Mouse (Mus musculus) limb, embryonic 13.5 days (tissue): ENCODE data around the gene Csk. TPM values are rescaled to one million over a fixed set of nuclear protein-coding genes. Genes with fewer than 3 reads are reported as not detected.
A peak's percentile ranks its signal among the peaks of the same experiment; 100 is the strongest.

Source experiments
- ATAC-seq: fragments of 200-750 bp; cut with Nextera tagmentation; 2 replicates; pipeline ENCODE4 v1.8.0; 2017; ENCODE audit warnings: low read depth, moderate number of reproducible peaks, moderate TSS enrichment; ENCODE audit not compliant: low FRiP score
- H3K27ac ChIP-seq: fragments of 300-500 bp; sonication (generic); 2 replicates; pipeline ENCODE4 v1.5.1; 2015; ENCODE audit warnings: inconsistent platforms, mild to moderate bottlenecking, moderate library complexity
- H3K27me3 ChIP-seq: fragments of 300-500 bp; sonication (generic); 2 replicates; pipeline ENCODE4 v1.6.1; 2015; ENCODE audit warnings: mild to moderate bottlenecking, inconsistent platforms
- H3K36me3 ChIP-seq: fragments of 300-500 bp; sonication (generic); 2 replicates; pipeline ENCODE4 v1.6.1; 2015; ENCODE audit warnings: inconsistent platforms, mild to moderate bottlenecking, moderate library complexity
- H3K4me1 ChIP-seq: fragments of 300-500 bp; sonication (generic); 2 replicates; pipeline ENCODE4 v1.6.1; 2015; ENCODE audit warnings: inconsistent platforms
- H3K4me2 ChIP-seq: fragments of 300-500 bp; sonication (generic); replicated peaks from 2 replicates; pipeline ENCODE4 v1.6.1; 2015; ENCODE audit warnings: inconsistent platforms, mild to moderate bottlenecking, moderate library complexity
- H3K4me3 ChIP-seq: fragments of 300-500 bp; sonication (generic); 2 replicates; pipeline ENCODE4 v1.5.1; 2015; ENCODE audit warnings: moderate library complexity, mild to moderate bottlenecking, inconsistent platforms
- H3K9ac ChIP-seq: fragments of 300-500 bp; sonication (generic); 2 replicates; pipeline ENCODE4 v1.6.1; 2015; ENCODE audit warnings: mild to moderate bottlenecking, inconsistent platforms
- H3K9me3 ChIP-seq: fragments of 300-500 bp; sonication (generic); 2 replicates; pipeline ENCODE4 v1.6.1; 2016; ENCODE audit warnings: inconsistent platforms
- WGBS: fragments of 180-500 bp; shearing (Covaris S2); methylation state at CpG from one replicate; pipeline ENCODE4 v1.1.7; 2015; 5-methylcytosine and 5-hydroxymethylcytosine counted together
- polyA plus RNA-seq: library from polyadenylated mRNA; unstranded; fragments of >200 nt; fragmentation: Nextera tagmentation; extraction: Ambion mirVana; gene quantifications from 2 replicates; pipeline ENCODE4 v1.2.1, GENCODE M21; 2015

Csk gene
- polyA plus RNA-seq, 1 experiment from 2014 or later = 32.7 TPM

DNA sequence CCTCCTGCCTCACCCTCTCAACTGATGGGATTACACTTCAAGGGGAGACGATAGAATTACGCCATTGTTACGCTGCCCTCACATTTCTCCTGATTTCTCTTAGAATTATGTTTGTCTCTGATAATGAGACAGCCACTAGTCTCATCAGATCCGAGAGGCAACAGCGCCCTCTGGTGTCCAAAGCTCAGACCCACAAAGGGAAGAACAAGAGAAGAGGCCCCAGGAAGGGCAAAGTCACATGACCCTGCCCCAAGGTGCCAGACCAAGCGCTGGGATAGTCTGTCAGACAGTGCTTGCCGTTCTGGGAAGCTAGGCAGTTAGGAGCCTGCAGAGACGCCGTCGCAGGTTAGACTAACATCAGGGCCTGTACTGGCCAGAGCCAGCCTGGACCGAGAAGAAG is 2.3 kb upstream of the Csk start:
- Histone ChIP-seq H3K4me2 (peak overlapping the region; percentile 60), H3K9me3 (no peaks in the 10 kb centered on the region), H3K27ac (no peak overlapping the region), H3K4me1 (peaks cover 6% of the 10 kb centered on the region), H3K4me3 (peak overlapping the region; percentile 18; the same call in 1 of the 2 replicates), H3K27me3 (peaks cover 27% of the 10 kb centered on the region), H3K9ac (peak overlapping the region; percentile 54), H3K36me3 (no peaks in the 10 kb centered on the region)
- WGBS = under 1% methylated on average over 11 of the region's 11 CpGs
- ATAC-seq = peak; percentile 84

DNA sequence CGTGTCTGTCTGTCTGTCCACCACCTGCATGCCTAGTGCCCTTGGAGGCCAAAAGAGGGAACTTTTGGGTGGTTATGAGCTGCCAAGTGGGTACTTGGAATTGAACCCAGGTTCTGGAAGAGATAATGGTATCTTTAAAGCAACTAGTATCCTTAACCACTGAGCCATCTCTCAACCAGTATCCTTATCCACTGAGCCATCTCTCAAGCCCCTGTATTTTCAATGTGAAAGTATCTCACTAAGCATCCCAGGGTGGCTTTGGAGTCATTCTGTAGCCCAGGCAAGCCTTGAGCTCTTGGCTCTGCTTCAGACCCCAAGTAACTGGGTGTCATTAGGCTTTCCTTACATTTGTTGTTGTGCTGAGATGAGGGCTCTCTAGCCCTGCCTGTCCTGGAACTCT is 1.5 kb upstream of the Csk start:
- Histone ChIP-seq H3K36me3 (no peaks in the 10 kb centered on the region), H3K4me3 (no peak overlapping the region), H3K4me2 (no peak overlapping the region), H3K27me3 (peaks cover 27% of the 10 kb centered on the region), H3K9me3 (no peaks in the 10 kb centered on the region), H3K4me1 (peaks cover 11% of the 10 kb centered on the region), H3K27ac (no peak overlapping the region), H3K9ac (no peak overlapping the region)
- no peak for ATAC-seq
- WGBS = 89% methylated on average over 1 of the region's 1 CpGs

DNA sequence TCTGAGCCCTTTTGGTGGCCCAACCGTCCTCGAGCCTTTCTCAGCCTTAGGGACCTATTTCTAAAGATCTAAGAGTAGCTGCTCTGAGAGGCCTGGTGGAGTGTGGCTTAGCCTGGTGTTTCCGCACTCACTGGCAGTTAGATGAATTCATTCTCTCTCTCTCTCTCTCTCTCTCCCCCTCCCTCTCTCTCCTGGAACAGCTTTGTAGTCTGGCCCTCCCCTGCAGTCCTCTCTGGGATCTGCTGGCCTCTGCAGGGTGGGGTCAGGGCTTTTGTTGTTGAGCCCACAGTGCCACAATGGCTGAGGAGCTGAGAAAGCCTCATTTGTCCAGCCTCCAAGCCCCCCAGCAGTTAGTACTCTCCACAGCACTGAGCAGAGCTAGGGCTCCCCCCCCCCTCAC is 576 bp downstream of the Csk start:
- H3K27me3 ChIP-seq = peaks cover 27% of the 10 kb centered on the region
- no peaks in the 10 kb centered on the region for H3K9me3 ChIP-seq
- WGBS = 44% methylated on average over 3 of the region's 3 CpGs
- H3K36me3 ChIP-seq = no peaks in the 10 kb centered on the region
- no peak overlapping the region for H3K4me2 ChIP-seq
- ATAC-seq = no peak
- no peak overlapping the region for H3K9ac ChIP-seq
- H3K4me1 ChIP-seq = peaks cover 11% of the 10 kb centered on the region
- H3K27ac ChIP-seq = no peak overlapping the region
- H3K4me3 ChIP-seq = no peak overlapping the region

DNA sequence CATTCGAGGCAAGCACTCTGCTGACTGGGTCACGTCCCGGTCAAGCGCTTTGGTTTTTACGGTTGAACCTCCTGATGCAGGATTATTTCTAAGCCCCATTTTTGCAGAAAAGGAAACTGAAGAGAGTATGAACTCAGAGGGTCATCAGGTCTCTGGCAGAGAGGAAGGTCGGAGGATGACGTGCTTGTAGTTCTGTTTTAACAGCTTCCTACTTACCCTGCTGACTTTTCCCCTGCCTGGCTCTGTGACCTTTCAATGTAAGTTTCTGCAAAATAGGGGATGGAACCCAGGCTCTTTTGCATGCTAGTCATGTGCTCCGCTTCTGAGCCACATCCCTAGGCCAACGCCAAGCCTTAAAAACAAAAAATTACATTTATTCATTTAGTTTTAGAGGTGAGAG is 1.1 kb downstream of the Csk start:
- H3K27me3 ChIP-seq = peaks cover 27% of the 10 kb centered on the region
- H3K4me2 ChIP-seq = no peak overlapping the region
- no peaks in the 10 kb centered on the region for H3K36me3 ChIP-seq
- H3K4me1 ChIP-seq = peaks cover 11% of the 10 kb centered on the region
- H3K9me3 ChIP-seq = no peaks in the 10 kb centered on the region
- no peak overlapping the region for H3K27ac ChIP-seq
- no peak overlapping the region for H3K9ac ChIP-seq
- H3K4me3 ChIP-seq = no peak overlapping the region
- 73% methylated on average over 9 of the region's 9 CpGs for WGBS
- no peak for ATAC-seq

DNA sequence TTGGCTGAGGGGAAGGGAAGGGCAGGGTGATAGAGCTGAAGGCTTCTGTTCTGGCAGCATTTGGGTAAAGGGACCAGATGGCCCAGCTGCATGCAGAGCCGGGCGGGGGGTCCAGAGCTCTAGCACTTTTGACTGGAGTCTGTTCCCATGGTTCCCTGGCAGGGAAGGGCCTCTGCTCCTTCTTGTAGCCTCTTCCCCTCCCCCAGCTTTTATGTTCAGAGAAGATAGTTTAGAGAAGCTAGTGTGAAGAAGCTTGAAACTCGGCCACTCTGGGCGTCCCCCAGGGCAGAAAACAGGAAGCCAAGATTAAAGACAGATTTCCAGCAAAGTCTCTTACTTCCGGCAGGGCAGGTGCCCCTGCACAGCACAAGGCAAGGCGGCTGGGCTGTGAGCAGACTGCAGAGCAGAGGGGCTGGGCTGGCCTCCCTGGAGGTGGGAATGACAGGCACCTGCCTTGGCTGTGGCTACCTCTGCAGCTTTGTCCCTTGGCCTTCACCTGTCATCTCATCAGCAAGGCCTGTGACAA is 2.6 kb downstream of the Csk start:
- Histone ChIP-seq H3K4me1 (peaks cover 11% of the 10 kb centered on the region), H3K4me3 (no peak overlapping the region), H3K9ac (no peak overlapping the region), H3K27me3 (peaks cover 27% of the 10 kb centered on the region), H3K9me3 (no peaks in the 10 kb centered on the region), H3K36me3 (no peaks in the 10 kb centered on the region), H3K4me2 (no peak overlapping the region), H3K27ac (no peak overlapping the region)
- 4% methylated on average over 6 of the region's 6 CpGs for WGBS
- no peak for ATAC-seq

DNA sequence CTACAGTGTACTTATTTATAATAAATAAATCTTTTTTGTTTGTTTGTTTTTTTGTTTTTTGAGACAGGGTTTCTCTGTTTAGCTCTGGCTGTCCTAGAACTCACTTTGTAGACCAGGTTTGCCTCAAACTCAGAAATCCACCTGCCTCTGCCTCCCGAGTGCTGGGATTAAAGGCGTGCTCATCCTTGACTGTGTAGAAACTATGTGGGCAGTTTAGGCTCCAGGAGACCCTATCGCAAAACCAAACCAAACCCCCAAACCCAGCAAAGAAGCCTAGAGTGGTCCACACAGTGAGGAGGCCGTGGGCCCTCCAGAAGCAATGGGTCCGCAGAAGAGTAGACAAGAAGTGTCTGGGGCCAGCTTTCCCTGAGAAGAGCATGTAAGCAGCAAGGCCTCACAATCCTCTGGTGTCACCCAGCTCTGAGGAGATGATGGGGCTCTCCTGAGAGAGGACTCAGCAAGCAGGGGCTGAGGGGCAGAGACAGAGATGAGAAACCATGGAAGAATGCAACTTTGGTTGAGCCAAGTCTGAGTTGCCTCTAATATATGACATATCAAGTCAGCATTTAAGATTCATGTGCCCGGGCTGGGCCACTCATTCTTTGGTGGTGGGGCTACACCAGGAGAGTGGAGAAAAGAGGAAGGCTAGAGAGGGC is 3.2 kb downstream of the Csk start:
- Histone ChIP-seq H3K4me1 (peaks cover 11% of the 10 kb centered on the region), H3K4me2 (no peak overlapping the region), H3K4me3 (no peak overlapping the region), H3K9ac (no peak overlapping the region), H3K36me3 (no peaks in the 10 kb centered on the region), H3K27ac (no peak overlapping the region), H3K27me3 (peaks cover 27% of the 10 kb centered on the region), H3K9me3 (no peaks in the 10 kb centered on the region)
- ATAC-seq = no peak
- WGBS = 89% methylated on average over 6 of the region's 6 CpGs

DNA sequence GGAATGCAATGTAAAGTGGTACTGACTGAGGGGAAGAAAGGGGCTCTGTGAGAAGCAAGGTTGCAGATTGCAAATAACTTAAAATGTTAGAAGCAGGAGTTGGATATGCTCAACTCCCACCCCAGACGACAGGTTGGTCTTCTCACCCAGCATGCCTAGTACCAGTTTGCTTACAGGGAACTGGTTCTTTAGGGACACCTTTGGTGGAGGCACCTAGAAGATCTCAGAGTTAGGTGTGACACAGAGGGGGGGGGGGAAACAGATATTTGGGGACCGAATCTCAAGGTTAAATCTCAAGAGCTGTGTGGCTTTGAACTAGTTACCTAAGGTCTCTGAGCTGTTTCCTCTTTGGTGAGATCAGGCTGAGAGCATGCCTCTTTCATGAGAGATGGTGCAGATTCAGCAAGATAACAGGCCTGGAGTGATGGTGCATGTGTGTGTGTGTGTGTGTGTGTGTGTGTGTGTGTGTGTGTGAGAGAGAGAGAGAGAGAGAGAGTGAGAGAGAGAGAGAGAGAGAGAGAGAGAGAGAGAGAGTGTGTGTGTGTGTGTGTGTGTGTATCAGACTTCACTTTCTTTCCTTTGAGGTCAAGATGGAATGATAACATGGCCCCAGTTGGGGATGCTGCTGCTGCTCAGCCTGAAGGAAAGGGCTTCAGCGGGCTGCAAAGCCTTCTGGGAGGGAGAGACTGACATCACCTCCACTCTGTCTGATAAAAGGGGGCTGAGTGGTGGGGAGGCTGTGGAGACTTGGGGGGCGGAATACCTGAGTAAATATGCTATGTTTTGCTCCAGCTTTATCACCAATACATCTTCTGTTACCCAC is 5.9 kb downstream of the Csk start:
- no peak for ATAC-seq

DNA sequence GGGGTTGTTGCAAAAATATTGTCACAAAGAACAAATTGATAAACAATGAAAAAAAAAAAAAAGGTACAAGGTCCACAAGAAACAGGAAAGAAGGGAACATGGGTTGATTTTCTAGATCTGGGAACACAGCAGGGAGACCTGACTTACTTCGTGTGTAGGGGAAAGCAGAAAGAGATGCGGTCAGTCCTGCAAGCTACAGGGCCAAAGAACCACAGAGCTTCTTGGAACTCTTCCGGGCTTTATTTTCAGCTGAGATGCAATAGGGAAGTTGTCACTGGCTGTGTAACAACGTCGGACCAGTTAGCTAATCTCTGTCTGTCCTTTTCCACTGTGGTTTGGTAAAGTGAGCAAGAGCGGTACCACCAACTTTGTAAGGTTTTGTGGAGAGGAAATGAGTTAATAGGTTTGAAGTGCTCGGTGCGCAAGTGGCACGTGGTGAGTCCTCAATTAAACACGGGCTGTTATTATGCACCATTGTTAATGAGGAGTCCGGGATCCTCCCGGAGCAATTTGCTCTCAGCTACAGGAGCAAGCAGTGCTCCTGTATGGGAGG is 6.8 kb downstream of the Csk start:
- ATAC-seq = no peak
- peaks cover 40% of the 10 kb centered on the region for H3K4me1 ChIP-seq
- H3K9ac ChIP-seq = no peak overlapping the region

More for the DNA sequence above, 5.9 kb downstream of the Csk start:
- Histone ChIP-seq H3K27ac (no peak overlapping the region), H3K9ac (no peak overlapping the region), H3K4me3 (no peak overlapping the region), H3K9me3 (no peaks in the 10 kb centered on the region), H3K36me3 (no peaks in the 10 kb centered on the region; the same call in 1 of the 2 replicates), H3K4me1 (peaks cover 31% of the 10 kb centered on the region), H3K4me2 (no peak overlapping the region), H3K27me3 (0 out of 2 replicates have a peak, but pooled peaks cover under 1% of the 10 kb centered on the region)
- 71% methylated on average over 4 of the region's 4 CpGs for WGBS

DNA sequence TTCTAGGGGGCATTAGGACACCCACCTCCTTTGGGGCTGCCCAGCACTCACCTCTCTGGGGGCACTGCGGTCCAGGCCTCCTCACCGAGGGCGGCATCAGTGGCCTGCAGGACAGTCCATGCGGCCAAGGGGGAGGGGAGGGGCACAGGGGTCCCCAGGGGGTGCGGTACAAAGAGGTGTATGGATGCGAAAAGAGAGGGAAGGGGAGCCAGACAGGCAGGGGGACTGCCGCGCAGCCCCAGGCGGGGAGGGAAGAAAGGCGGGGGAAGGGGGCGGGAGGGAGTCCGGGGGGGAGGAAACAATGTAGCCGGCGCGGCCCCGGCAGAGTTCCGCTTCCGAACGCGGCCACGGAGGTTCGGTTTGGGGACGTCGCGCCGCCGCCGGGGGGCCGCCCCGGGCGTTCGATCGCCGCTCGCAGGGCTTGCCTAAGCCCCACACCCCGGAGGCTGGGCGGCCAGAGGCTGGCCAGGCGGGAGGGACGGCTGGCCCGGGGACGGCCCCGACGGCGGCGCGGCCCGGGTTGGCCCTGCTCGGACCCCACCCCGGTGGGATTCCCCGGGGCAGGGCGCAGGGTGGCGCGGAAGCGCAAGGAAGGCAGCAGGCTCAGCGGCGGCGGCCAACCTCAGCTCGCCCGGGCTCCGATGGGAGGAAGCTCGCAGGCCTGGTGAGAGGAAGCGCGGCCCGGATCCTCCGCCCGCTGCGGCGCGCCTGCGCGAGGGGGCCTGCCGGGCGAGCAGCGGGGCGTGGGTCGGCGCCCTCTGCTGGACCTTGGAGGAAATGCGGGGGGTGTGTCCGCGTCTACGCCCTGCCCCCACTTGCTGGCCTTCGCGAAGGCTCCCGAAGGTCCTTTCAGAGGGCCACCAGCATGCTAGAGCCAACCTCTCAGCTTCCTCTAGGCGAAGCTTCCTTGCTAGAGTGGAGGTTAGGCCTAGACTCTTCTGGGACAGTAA is 8.2 kb downstream of the Csk start:
- peak overlapping the region; percentile 93 for H3K9ac ChIP-seq
- H3K36me3 ChIP-seq = peaks cover 15% of the 10 kb centered on the region
- peak overlapping the region; percentile 74 for H3K4me3 ChIP-seq
- H3K27ac ChIP-seq = peak overlapping the region; percentile 94
- ATAC-seq = peak; percentile 89
- H3K9me3 ChIP-seq = no peaks in the 10 kb centered on the region
- under 1% methylated on average over 74 of the region's 85 CpGs for WGBS
- H3K4me2 ChIP-seq = peak overlapping the region; percentile 97
- H3K4me1 ChIP-seq = peaks cover 43% of the 10 kb centered on the region
- H3K27me3 ChIP-seq = no peaks in the 10 kb centered on the region

More for the DNA sequence above, 6.8 kb downstream of the Csk start:
- WGBS = 56% methylated on average over 12 of the region's 12 CpGs
- Histone ChIP-seq H3K27me3 (no peaks in the 10 kb centered on the region), H3K4me3 (no peak overlapping the region), H3K9me3 (no peaks in the 10 kb centered on the region), H3K36me3 (peaks cover 8% of the 10 kb centered on the region), H3K27ac (no peak overlapping the region), H3K4me2 (no peak overlapping the region)

DNA sequence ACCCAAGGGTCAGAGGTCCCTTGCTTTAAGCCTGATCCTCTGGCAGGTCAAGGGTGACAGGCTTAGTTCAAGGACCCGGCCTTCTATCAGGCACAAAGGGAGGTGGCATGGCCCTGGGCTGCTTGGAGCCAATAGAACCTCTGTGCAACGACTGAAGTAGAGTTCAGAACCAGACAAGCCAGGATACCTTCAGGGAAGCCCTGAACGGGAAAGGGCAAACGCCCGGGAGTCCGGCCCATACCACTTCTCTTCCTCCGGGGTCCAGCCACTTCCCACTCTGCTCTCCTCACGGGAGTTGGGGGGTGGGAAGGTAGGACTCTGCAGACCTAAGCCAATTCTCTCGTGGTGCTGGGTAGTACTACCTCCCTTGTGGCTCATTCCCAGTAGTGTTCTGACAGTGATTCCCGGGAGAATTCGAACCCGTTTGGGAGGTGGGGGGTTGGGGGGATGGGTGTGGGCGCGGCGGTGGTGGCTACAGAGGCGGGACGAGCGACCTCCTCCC is 8.9 kb downstream of the Csk start:
- Histone ChIP-seq H3K4me2 (peak overlapping the region; percentile 97), H3K27ac (peak overlapping the region; percentile 94; the same call in 1 of the 2 replicates), H3K27me3 (no peaks in the 10 kb centered on the region), H3K36me3 (peaks cover 15% of the 10 kb centered on the region), H3K4me3 (peak overlapping the region; percentile 74), H3K9ac (peak overlapping the region; percentile 93), H3K9me3 (no peaks in the 10 kb centered on the region), H3K4me1 (peaks cover 50% of the 10 kb centered on the region)
- whole genome bisulfite sequencing = 0% methylated on average over 18 of the region's 18 CpGs
- ATAC-seq = no peak

DNA sequence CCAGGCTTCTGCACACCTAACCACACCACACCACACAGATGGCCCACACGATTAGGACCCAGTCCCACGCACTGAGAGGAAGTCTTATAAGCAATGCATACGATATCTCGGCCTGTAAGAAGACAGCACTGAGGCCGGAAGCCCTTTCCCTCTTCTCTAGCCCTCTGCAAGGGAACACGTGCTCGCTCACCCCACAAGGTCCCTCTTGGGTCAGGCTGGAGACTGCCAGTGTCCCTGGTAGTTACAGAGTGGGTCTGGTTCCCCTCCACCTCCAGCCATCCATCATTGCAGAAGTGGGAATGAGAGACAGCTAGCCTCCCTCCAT is 9.6 kb downstream of the Csk start:
- Histone ChIP-seq H3K27ac (no peak overlapping the region), H3K9ac (peak overlapping the region; percentile 93), H3K4me2 (peak overlapping the region; percentile 97), H3K27me3 (no peaks in the 10 kb centered on the region), H3K4me1 (peaks cover 57% of the 10 kb centered on the region), H3K36me3 (peaks cover 15% of the 10 kb centered on the region), H3K4me3 (peak overlapping the region; percentile 74), H3K9me3 (no peaks in the 10 kb centered on the region)
- 36% methylated on average over 7 of the region's 7 CpGs for WGBS
- no peak for ATAC-seq
